Mouse (Mus musculus): ENCODE results near the gene Pla2g4e. TPM values are rescaled to one million over a fixed set of nuclear protein-coding genes. Genes with fewer than 3 reads are reported as not detected.
A peak's percentile ranks its signal among the peaks of the same experiment; 100 is the strongest.

Gene Pla2g4e
- polyA plus RNA-seq, 1 experiment from 2014 or later: 0.02 TPM

GRCm38 (mm10) chr2:120140326-120140725, 104.8 kb downstream of the Pla2g4e start:
- peaks cover 7% of the 10 kb centered on the region; the same call in 1 of the 2 replicates for H3K4me1 ChIP-seq (ENCODE audit: control insufficient read depth, insufficient read depth, low read length)
- no peaks in the 10 kb centered on the region for H3K27me3 ChIP-seq (replicated peaks; ENCODE audit: control insufficient read depth, insufficient read depth, low read length)
- H3K9ac ChIP-seq (ENCODE audit: low read depth, low read length): no peak overlapping the region
- WGBS: 81% methylated on average over 5 of the region's 5 CpGs
- H3K36me3 ChIP-seq (ENCODE audit: control insufficient read depth, insufficient read depth, low read length): no peaks in the 10 kb centered on the region
- no peak for ATAC-seq
- H3K4me2 ChIP-seq (ENCODE audit: low read depth, low read length): no peak overlapping the region
- no peaks in the 10 kb centered on the region for H3K9me3 ChIP-seq (ENCODE audit: control insufficient read depth, low read length)
- H3K4me3 ChIP-seq (ENCODE audit: low read length): no peak overlapping the region
- no peak overlapping the region for H3K27ac ChIP-seq (ENCODE audit: low read length)

GRCm38 (mm10) chr2:120139091-120139490, 106.0 kb downstream of the Pla2g4e start:
- Histone ChIP-seq H3K4me2 (ENCODE audit: low read depth, low read length) (no peak overlapping the region), H3K4me1 (ENCODE audit: control insufficient read depth, insufficient read depth, low read length) (peaks cover 11% of the 10 kb centered on the region; the same call in 1 of the 2 replicates), H3K4me3 (ENCODE audit: low read length) (no peak overlapping the region), H3K9me3 (ENCODE audit: control insufficient read depth, low read length) (no peaks in the 10 kb centered on the region), H3K27ac (ENCODE audit: low read length) (no peak overlapping the region), H3K36me3 (ENCODE audit: control insufficient read depth, insufficient read depth, low read length) (no peaks in the 10 kb centered on the region), H3K9ac (ENCODE audit: low read depth, low read length) (no peak overlapping the region), H3K27me3 (replicated peaks; ENCODE audit: control insufficient read depth, insufficient read depth, low read length) (no peaks in the 10 kb centered on the region)
- WGBS: 81% methylated on average over 1 of the region's 1 CpGs
- ATAC-seq: no peak

DNA sequence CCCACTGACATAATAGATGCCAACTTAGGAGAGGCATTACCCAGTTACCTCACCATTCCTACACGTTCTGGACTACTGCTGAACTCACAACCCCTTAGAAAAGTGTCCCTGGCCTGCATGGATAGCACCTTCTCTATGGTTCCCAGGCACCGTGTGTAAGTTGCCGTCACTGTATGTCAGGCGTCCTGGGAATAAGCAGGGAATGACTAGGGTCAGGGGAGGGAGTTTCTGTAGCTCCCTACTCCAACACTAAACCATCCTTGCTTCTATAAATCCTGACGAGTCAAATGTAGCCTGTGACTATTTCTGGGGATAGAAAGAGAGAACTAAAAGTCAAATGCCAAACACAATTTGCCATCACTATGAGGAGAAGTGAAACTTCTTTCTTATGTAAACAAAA, 107.9 kb downstream of the Pla2g4e start:
- ATAC-seq: no peak
- no peak overlapping the region for H3K9ac ChIP-seq (ENCODE audit: low read depth, low read length)
- WGBS: 67% methylated on average over 5 of the region's 5 CpGs
- peaks cover 12% of the 10 kb centered on the region; the same call in 1 of the 2 replicates for H3K4me1 ChIP-seq (ENCODE audit: control insufficient read depth, insufficient read depth, low read length)
- no peaks in the 10 kb centered on the region for H3K36me3 ChIP-seq (ENCODE audit: control insufficient read depth, insufficient read depth, low read length)
- H3K4me2 ChIP-seq (ENCODE audit: low read depth, low read length): no peak overlapping the region
- no peaks in the 10 kb centered on the region for H3K9me3 ChIP-seq (ENCODE audit: control insufficient read depth, low read length)
- no peak overlapping the region for H3K4me3 ChIP-seq (ENCODE audit: low read length)
- H3K27me3 ChIP-seq (replicated peaks; ENCODE audit: control insufficient read depth, insufficient read depth, low read length): no peaks in the 10 kb centered on the region
- H3K27ac ChIP-seq (ENCODE audit: low read length): no peak overlapping the region

DNA sequence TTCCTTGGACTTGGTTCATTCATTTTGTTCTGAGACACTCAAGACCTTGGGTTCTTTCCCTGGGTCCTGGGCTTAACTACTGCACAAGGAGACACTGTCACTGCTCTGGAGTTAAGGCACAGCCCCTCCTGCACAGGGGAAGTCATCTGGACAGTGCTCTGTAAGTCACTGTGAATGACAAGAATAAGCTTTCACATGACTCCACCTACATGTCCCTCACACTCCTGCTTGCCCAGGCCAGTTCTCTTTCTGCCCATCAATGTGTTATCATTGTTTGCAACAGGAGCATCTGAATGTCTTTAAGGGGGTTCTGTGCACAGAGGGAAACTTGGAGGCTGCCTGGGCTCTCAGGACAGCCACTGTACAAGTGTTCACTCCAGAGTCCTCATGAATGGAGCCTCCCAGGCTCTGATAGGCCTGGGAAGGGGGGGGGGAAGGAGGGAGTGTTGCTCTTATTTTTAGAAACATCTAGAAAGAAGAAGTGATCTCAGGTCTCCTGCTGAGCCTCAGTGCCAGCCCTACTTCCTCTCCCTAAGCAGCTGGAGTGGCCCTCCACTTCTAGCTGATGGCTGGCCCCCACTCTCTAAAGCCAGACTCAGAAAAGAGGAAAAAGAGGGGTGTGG, 110.6 kb downstream of the Pla2g4e start:
- no peak overlapping the region for H3K27ac ChIP-seq (ENCODE audit: low read length)
- no peak overlapping the region for H3K9ac ChIP-seq (ENCODE audit: low read depth, low read length)
- no peak for ATAC-seq

GRCm38 (mm10) chr2:120131881-120132280, 113.3 kb downstream of the Pla2g4e start:
- H3K36me3 ChIP-seq (ENCODE audit: control insufficient read depth, insufficient read depth, low read length): no peaks in the 10 kb centered on the region
- H3K4me1 ChIP-seq (ENCODE audit: control insufficient read depth, insufficient read depth, low read length): peaks cover 21% of the 10 kb centered on the region
- H3K9ac ChIP-seq (ENCODE audit: low read depth, low read length): no peak overlapping the region
- no peaks in the 10 kb centered on the region for H3K27me3 ChIP-seq (replicated peaks; ENCODE audit: control insufficient read depth, insufficient read depth, low read length)
- no peak overlapping the region for H3K4me2 ChIP-seq (ENCODE audit: low read depth, low read length)
- ATAC-seq: no peak
- no peak overlapping the region for H3K4me3 ChIP-seq (ENCODE audit: low read length)
- WGBS: 57% methylated on average over 1 of the region's 1 CpGs
- no peaks in the 10 kb centered on the region for H3K9me3 ChIP-seq (ENCODE audit: control insufficient read depth, low read length)
- no peak overlapping the region for H3K27ac ChIP-seq (ENCODE audit: low read length)

More for the DNA sequence above, 110.6 kb downstream of the Pla2g4e start:
- Histone ChIP-seq H3K27me3 (replicated peaks; ENCODE audit: control insufficient read depth, insufficient read depth, low read length) (no peaks in the 10 kb centered on the region), H3K9me3 (ENCODE audit: control insufficient read depth, low read length) (no peaks in the 10 kb centered on the region), H3K36me3 (ENCODE audit: control insufficient read depth, insufficient read depth, low read length) (no peaks in the 10 kb centered on the region), H3K4me2 (ENCODE audit: low read depth, low read length) (no peak overlapping the region), H3K4me3 (ENCODE audit: low read length) (no peak overlapping the region), H3K4me1 (ENCODE audit: control insufficient read depth, insufficient read depth, low read length) (0 out of 2 replicates have a peak, but pooled peaks cover 6% of the 10 kb centered on the region)

DNA sequence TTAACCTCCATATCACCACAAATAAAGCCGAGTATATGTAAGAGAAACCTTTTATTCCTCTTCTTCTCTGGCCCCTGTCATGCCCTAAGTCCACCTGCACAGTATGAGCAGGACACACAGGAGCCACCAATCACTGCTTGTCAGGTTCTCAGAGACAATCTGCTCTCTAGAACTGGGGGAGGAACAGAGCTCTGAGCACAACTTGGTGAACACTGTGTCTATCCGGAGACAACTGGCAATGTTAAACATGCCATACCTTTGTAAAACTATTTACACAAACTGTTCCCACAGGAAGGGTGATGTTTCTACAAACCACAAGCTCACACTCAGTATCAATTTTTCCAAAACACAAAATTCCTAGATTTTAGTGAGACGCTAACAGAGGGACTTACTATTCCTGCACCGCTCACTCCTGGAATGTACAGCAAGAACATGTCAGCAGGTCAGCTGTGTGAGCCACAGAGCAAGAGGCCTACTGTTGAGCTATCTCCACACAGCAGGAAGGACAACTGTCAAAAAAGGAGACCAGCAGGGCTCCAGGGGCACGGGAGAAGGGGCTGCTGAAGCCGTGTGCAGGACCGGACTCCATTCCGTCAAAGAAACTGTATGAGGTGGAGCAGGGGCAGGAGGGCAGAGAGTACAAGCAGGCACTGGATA, 115.8 kb downstream of the Pla2g4e start:
- no peaks in the 10 kb centered on the region for H3K36me3 ChIP-seq (ENCODE audit: control insufficient read depth, insufficient read depth, low read length)
- H3K4me1 ChIP-seq (ENCODE audit: control insufficient read depth, insufficient read depth, low read length): peaks cover 19% of the 10 kb centered on the region
- no peaks in the 10 kb centered on the region for H3K27me3 ChIP-seq (replicated peaks; ENCODE audit: control insufficient read depth, insufficient read depth, low read length)
- WGBS: 54% methylated on average over 8 of the region's 8 CpGs
- no peaks in the 10 kb centered on the region for H3K9me3 ChIP-seq (ENCODE audit: control insufficient read depth, low read length)
- ATAC-seq: no peak
- H3K4me3 ChIP-seq (ENCODE audit: low read length): no peak overlapping the region
- no peak overlapping the region for H3K4me2 ChIP-seq (ENCODE audit: low read depth, low read length)
- no peak overlapping the region for H3K9ac ChIP-seq (ENCODE audit: low read depth, low read length)
- H3K27ac ChIP-seq (ENCODE audit: low read length): peak overlapping the region; percentile 53

DNA sequence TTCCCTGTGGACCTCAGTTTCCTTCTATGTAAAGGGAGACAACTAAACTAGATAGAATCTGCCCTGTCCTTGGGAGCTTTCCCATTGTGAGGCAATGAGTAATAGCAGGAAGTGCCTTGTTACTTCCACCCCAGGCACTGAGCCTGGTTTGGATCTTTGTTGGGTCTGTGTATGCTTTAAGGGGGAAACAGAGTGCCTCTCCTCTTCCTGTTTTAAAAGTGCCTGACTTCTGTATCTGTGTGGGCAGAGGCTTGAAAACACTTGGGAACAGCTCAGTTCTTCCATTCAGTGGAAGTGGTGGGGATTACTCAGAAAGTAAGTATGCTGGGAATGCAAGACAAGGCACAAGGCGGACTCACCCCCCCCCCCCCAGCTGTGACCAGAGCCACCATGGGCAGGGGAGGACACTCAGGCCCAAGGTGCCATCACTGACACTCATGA, 116.5 kb downstream of the Pla2g4e start:
- peak; percentile 74 for ATAC-seq
- Histone ChIP-seq H3K9ac (ENCODE audit: low read depth, low read length) (no peak overlapping the region), H3K4me2 (ENCODE audit: low read depth, low read length) (no peak overlapping the region)

DNA sequence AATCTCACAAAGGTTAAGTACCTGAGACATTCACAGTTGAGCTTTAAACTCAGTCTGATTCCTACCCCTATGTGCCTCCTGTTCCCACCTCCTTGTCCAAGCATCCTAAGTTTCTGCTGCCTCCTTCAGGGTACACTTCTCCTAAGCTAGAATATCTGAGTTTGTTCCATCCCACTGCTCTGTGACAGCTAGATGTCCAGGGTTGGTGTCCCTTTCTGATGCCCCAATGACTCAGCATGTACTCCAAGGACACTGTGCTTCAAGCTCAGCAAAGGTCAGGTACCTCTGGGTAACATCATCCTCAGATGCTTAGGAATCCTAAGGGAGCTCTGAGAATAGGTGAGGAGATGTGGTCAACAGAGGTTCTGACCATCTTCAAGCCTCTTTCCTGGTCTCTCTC, 117.1 kb downstream of the Pla2g4e start:
- H3K4me1 ChIP-seq (ENCODE audit: control insufficient read depth, insufficient read depth, low read length): peaks cover 16% of the 10 kb centered on the region
- H3K4me3 ChIP-seq (ENCODE audit: low read length): no peak overlapping the region
- H3K9ac ChIP-seq (ENCODE audit: low read depth, low read length): no peak overlapping the region
- ATAC-seq: no peak
- H3K27ac ChIP-seq (ENCODE audit: low read length): peak overlapping the region; percentile 25
- H3K9me3 ChIP-seq (ENCODE audit: control insufficient read depth, low read length): no peaks in the 10 kb centered on the region
- no peaks in the 10 kb centered on the region for H3K27me3 ChIP-seq (replicated peaks; ENCODE audit: control insufficient read depth, insufficient read depth, low read length)
- H3K4me2 ChIP-seq (ENCODE audit: low read depth, low read length): no peak overlapping the region
- H3K36me3 ChIP-seq (ENCODE audit: control insufficient read depth, insufficient read depth, low read length): no peaks in the 10 kb centered on the region

More for the DNA sequence above, 116.5 kb downstream of the Pla2g4e start:
- WGBS: 40% methylated on average over 1 of the region's 1 CpGs
- peak overlapping the region; percentile 25 for H3K27ac ChIP-seq (ENCODE audit: low read length)
- no peak overlapping the region for H3K4me3 ChIP-seq (ENCODE audit: low read length)
- peaks cover 16% of the 10 kb centered on the region for H3K4me1 ChIP-seq (ENCODE audit: control insufficient read depth, insufficient read depth, low read length)
- no peaks in the 10 kb centered on the region for H3K9me3 ChIP-seq (ENCODE audit: control insufficient read depth, low read length)
- no peaks in the 10 kb centered on the region for H3K36me3 ChIP-seq (ENCODE audit: control insufficient read depth, insufficient read depth, low read length)
- no peaks in the 10 kb centered on the region for H3K27me3 ChIP-seq (replicated peaks; ENCODE audit: control insufficient read depth, insufficient read depth, low read length)

GRCm38 (mm10) chr2:120126901-120127300, 118.2 kb downstream of the Pla2g4e start:
- ATAC-seq: no peak
- no peak overlapping the region for H3K9ac ChIP-seq (ENCODE audit: low read depth, low read length)
- H3K4me1 ChIP-seq (ENCODE audit: control insufficient read depth, insufficient read depth, low read length): peaks cover 21% of the 10 kb centered on the region
- H3K4me2 ChIP-seq (ENCODE audit: low read depth, low read length): no peak overlapping the region
- no peaks in the 10 kb centered on the region for H3K27me3 ChIP-seq (replicated peaks; ENCODE audit: control insufficient read depth, insufficient read depth, low read length)
- H3K4me3 ChIP-seq (ENCODE audit: low read length): no peak overlapping the region
- no peak overlapping the region for H3K27ac ChIP-seq (ENCODE audit: low read length)
- H3K9me3 ChIP-seq (ENCODE audit: control insufficient read depth, low read length): no peaks in the 10 kb centered on the region
- 73% methylated on average over 1 of the region's 1 CpGs for WGBS
- no peaks in the 10 kb centered on the region for H3K36me3 ChIP-seq (ENCODE audit: control insufficient read depth, insufficient read depth, low read length)

All from intestine, embryonic 16.5 days (tissue).